Mouse (Mus musculus) gastrocnemius, adult 8-10 months (tissue): ENCODE results near the gene Ociad1. TPM values are rescaled to one million over a fixed set of nuclear protein-coding genes. Genes with fewer than 3 reads are reported as not detected.

ENCODE experiments used
- DNase-seq, 2 experiments: peaks; one replicate each; pipeline ENCODE4 v3.0.0; 2022; ENCODE audit warnings: low spot score in 2 of 2
- total RNA-seq, 4 experiments: library from RNA; stranded (reverse); gene quantifications; 2 replicates each; pipeline ENCODE4 v1.2.4; 2022

The Ociad1 gene
- total RNA-seq, 4 experiments from 2014 or later: 134 to 158 (median 146) TPM

GRCm38 (mm10) chr5:73337961-73338831 lies 45.6 kb downstream of the Ociad1 start:
- peak; percentile 19 to 25 for DNase-seq

- no peak for DNase-seq
These were observed 46.2 kb downstream of the Ociad1 start for GRCm38 (mm10) chr5:73338832-73339163.

GRCm38 (mm10) chr5:73339779-73340722 lies 47.5 kb downstream of the Ociad1 start:
- no peak for DNase-seq

DNA sequence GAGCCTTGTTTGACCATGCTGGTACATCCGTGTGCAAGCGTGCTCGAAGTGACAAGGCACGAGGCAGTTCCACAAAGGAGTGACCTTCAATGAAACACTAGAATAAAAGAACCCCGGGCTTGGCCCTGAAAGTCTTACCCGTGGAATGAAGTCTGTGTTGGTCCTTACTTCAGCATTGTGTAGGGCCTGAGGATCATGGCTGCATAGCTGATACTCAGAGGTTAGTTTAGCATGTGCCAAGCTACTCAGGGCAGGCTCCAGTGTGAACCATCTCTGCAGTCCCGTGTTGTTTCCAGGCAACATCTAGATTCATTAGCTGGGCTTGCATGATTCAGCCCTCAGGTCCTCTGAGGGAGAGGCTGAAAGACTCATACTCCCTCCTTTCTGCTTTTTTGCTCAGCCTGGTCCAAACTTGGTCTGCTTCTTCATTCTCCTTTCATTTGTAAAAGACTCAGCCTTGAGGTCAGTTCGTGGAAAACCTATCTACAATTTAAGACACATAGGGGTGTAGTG lies 48.2 kb downstream of the Ociad1 start, which contains the start of gene Ociad2:
Gene Ociad2, minus strand, starts transcription at position 306 of the 513 bp plus-strand sequence.
- DNase-seq: no peak

- DNase-seq: no peak
These were observed 50.2 kb downstream of the Ociad1 start for GRCm38 (mm10) chr5:73342701-73343355.

GRCm38 (mm10) chr5:73344310-73344709 lies 51.7 kb downstream of the Ociad1 start:
- DNase-seq: no peak

GRCm38 (mm10) chr5:73345254-73345653 lies 52.7 kb downstream of the Ociad1 start:
- no peak for DNase-seq

GRCm38 (mm10) chr5:73349514-73349913 lies 56.9 kb downstream of the Ociad1 start:
- DNase-seq: no peak

DNA sequence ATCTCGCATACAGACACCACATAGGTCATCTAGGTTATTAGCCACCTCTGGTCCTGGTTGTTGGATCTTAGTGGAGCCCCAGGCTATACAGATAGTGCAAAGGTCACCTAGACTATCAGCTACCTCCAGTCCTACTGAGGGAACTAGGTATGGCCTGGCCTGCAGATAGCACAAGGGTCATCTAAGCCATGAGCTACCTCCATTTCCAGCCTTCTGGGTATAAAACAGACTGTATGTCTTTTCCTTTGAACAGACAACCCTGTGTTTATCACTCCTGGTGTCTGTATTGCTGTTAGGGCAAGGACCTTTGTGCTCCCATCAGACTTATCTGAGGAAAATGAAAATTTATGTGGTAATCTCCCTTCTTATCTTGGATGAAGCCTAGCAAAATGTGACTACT lies 59.2 kb downstream of the Ociad1 start:
- no peak for DNase-seq

DNA sequence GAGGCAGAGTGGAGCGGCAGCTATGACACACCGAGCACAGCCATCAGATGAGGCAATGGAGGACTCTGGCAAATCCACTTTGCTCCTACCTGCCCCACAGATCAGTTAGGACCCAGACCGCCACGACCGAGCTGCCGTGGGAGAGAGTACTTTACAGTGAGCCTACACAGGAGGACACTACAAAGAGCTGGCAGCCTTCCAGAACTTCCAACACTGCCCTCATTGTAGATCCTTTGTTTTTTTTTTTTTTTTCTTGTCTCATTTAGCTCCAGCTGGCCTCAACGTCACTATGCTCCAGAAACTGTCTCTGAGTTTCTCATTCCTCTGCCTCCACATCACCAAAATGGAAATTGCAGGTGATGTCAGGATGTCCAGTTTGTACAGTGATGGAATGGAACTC lies 60.9 kb downstream of the Ociad1 start:
- DNase-seq: no peak

DNA sequence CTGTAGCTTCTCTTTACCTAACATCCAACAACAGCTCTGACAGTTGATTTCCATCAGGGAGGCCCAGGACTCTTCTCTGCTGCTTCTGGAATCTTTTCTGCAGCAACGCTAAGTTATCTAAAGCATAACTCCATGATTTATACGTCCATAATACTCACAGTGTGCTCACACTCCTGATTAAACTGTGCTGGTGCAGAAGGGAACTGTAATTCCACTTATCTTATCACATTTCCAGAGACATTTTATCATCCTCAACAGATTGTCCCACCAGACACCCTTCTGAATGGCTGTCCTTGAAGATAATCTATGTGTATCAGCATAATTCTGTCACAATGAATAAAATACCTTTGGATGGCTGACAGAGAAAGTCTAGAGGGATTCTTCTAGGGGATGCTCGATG lies 61.4 kb downstream of the Ociad1 start:
- DNase-seq: no peak

- no peak for DNase-seq
These were observed 62.8 kb downstream of the Ociad1 start for GRCm38 (mm10) chr5:73355393-73355792.

GRCm38 (mm10) chr5:73359134-73359751 lies 66.7 kb downstream of the Ociad1 start:
- DNase-seq: no peak

- DNase-seq: no peak
These were observed 67.2 kb downstream of the Ociad1 start for GRCm38 (mm10) chr5:73359752-73360141.

DNA sequence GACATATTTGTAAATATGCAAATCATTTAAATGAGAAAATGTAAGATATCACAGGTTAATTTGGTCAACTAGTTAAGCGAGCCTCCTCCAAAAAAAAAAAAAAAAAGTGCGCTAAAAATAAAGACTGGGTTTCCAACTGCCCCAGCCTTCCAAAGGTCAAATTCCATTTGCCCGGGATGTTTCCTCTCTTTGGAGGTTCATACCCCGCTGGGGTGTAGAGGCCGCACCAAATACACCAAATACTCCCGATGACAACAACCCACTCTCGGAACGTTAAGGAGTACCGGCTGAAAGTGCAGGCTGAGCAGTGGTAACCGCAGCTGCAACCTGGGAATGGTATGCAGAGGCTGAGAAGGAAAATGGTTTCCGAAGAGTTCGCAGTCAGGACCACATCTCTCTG lies 67.7 kb downstream of the Ociad1 start:
- no peak for DNase-seq

DNA sequence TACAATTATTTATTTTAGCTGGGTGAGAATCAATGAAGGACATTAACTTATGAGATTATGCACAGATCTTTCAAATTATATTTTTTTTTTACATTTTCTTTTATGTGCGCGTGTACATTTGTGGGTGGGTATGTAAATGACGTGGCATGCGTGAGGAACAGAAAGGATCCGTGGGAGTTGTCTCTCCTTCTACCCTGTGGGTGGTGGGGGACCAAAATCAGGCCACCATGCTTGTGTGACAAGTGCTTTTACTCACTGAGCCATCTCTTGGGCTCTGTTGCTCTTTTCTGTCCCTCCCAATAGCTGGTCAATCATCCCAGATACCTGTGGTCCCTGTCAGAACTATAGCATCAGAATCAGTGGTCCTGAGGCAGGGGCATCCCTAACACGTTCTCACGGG lies 69.8 kb downstream of the Ociad1 start:
- no peak for DNase-seq

DNA sequence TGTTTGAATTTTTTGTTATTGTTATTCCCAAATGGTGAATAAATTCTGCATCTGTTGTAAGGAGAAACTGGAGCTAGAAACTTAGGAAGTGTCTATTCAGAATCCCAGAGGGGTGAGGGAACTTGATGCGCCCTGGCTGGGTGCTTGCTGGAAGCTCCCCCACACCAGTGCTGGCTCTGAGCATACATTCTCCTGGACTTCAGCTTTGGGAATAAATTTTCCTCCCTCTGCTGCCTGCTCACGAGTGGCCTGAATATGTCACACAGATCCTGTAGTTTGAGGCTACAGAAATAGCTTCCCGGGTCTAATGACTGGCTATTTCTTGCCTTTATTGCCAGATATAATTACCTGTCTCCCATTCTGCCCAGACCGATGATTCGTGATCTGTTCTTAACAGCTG lies 70.2 kb downstream of the Ociad1 start:
- DNase-seq: peak in 1 of 2 experiments; percentile 57
